Mouse (Mus musculus) forebrain, embryonic 16.5 days (tissue): Measurements from ENCODE around the gene Fdxr. TPM values are rescaled to one million over a fixed set of nuclear protein-coding genes. Genes with fewer than 3 reads are reported as not detected.

Experiments used
- ATAC-seq: fragments of 200-750 bp; cut with Nextera tagmentation; 2 replicates; pipeline ENCODE4 v1.8.0; 2017; ENCODE audit warnings: mild to moderate bottlenecking, moderate library complexity
- H3K27ac ChIP-seq: fragments of 300-500 bp; sonication (generic); 2 replicates; pipeline ENCODE4 v1.5.1; 2014; ENCODE audit warnings: low read length, control low read depth
- H3K27me3 ChIP-seq: fragments of 300-500 bp; sonication (generic); replicated peaks from 2 replicates; pipeline ENCODE4 v1.6.1; 2014; ENCODE audit warnings: low read length; ENCODE audit not compliant: control insufficient read depth, insufficient read depth
- H3K36me3 ChIP-seq: fragments of 300-500 bp; sonication (generic); 2 replicates; pipeline ENCODE4 v1.6.1; 2014; ENCODE audit not compliant: control insufficient read depth, insufficient read depth
- H3K4me1 ChIP-seq: fragments of 300-500 bp; sonication (generic); replicated peaks from 2 replicates; pipeline ENCODE4 v1.6.1; 2014; ENCODE audit warnings: low read length; ENCODE audit not compliant: control insufficient read depth, insufficient read depth
- H3K4me2 ChIP-seq: fragments of 300-500 bp; sonication (generic); 2 replicates; pipeline ENCODE4 v1.6.1; 2014; ENCODE audit warnings: mild to moderate bottlenecking, low read length, control low read depth
- H3K4me3 ChIP-seq: fragments of 300-500 bp; sonication (generic); replicated peaks from 2 replicates; pipeline ENCODE4 v1.5.1; 2014; ENCODE audit warnings: mild to moderate bottlenecking, low read length, control low read depth
- H3K9ac ChIP-seq: fragments of 300-500 bp; sonication (generic); replicated peaks from 2 replicates; pipeline ENCODE4 v1.6.1; 2014; ENCODE audit warnings: low read depth, low read length, control low read depth
- H3K9me3 ChIP-seq: fragments of 300-500 bp; sonication (generic); 2 replicates; pipeline ENCODE4 v1.6.1; 2016; ENCODE audit warnings: low read length; ENCODE audit not compliant: control insufficient read depth
- WGBS: fragments of 180-500 bp; shearing (Covaris S2); extraction: QIAGEN DNeasy Blood & Tissue Kit; methylation state at CpG from one replicate; pipeline ENCODE4 v1.1.7; 2014; 5-methylcytosine and 5-hydroxymethylcytosine counted together
- polyA plus RNA-seq: library from polyadenylated mRNA; unstranded; fragments of >200 nt; fragmentation: Nextera tagmentation; extraction: Ambion mirVana; gene quantifications from 2 replicates; pipeline ENCODE4 v1.2.1, GENCODE M21; 2015

The Fdxr gene
- polyA plus RNA-seq, 1 experiment from 2014 or later: 26.9 TPM

DNA sequence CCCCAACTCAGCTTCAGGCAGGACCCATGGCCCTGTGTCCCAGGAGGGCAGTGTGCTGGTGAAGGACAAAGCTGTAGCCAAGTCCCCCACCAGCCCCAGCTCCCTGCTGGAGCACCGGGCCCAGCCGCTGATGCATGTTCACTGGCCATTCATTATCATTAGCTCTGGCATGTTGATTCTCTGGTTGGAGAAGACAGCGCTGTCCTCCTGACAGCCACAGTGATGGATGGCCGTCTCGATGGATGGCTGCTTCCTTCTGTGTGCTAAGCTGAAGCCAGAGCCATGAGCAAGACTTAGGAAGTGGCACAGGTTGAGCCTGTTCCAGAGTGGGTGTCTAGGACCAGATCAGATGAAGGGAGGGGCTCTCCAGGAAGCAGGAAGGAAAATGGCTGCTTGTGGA is 40.3 kb downstream of the Fdxr start:
- H3K27ac ChIP-seq: no peak overlapping the region
- no peaks in the 10 kb centered on the region for H3K36me3 ChIP-seq
- ATAC-seq: no peak
- H3K4me1 ChIP-seq: peaks cover 25% of the 10 kb centered on the region
- WGBS: 73% methylated on average over 5 of the region's 5 CpGs
- no peaks in the 10 kb centered on the region for H3K27me3 ChIP-seq
- no peak overlapping the region for H3K4me2 ChIP-seq
- H3K4me3 ChIP-seq: no peak overlapping the region
- no peak overlapping the region for H3K9ac ChIP-seq
- no peaks in the 10 kb centered on the region for H3K9me3 ChIP-seq

DNA sequence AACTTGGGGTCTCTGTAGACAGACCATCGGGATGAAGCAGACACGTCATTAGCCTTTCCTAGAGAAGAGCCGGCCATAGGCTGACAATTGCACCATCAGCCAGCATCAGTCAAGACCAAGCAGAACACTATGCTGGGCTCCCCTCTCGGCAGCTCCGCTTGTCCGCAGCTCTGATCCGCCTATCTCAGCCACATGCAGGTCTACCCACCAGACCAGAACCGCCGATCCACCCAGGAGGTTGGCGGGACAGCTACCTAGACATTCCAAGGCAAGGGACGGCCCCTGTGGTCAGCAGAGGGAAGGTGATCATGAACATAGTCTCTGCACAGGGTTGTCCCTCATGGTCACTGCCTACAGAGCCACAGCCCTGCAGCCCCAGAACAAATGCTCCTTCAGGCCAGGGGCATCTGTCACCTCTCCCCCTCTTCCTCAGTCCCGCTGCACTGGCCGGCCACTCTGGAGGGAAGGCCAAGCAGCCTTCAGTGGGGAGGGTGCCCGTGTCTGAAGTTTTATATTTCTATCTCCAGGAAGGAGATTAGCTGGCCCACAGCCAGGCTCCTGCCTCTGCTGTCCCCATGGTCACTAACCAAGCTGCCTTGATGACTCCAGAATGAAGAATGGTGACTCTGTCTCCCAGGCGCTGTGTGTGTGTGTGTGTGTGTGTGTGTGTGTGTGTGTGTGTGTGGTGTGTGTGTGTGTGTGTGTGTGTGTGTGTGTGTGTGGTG is 42.4 kb downstream of the Fdxr start:
- H3K36me3 ChIP-seq: no peaks in the 10 kb centered on the region
- no peaks in the 10 kb centered on the region for H3K9me3 ChIP-seq
- H3K4me2 ChIP-seq: no peak overlapping the region
- peak; percentile 4; the same call in 1 of the 2 replicates for ATAC-seq
- H3K4me3 ChIP-seq: no peak overlapping the region
- no peak overlapping the region for H3K27ac ChIP-seq
- 83% methylated on average over 15 of the region's 15 CpGs for WGBS
- H3K27me3 ChIP-seq: no peaks in the 10 kb centered on the region
- no peak overlapping the region for H3K9ac ChIP-seq
- peaks cover 30% of the 10 kb centered on the region for H3K4me1 ChIP-seq

DNA sequence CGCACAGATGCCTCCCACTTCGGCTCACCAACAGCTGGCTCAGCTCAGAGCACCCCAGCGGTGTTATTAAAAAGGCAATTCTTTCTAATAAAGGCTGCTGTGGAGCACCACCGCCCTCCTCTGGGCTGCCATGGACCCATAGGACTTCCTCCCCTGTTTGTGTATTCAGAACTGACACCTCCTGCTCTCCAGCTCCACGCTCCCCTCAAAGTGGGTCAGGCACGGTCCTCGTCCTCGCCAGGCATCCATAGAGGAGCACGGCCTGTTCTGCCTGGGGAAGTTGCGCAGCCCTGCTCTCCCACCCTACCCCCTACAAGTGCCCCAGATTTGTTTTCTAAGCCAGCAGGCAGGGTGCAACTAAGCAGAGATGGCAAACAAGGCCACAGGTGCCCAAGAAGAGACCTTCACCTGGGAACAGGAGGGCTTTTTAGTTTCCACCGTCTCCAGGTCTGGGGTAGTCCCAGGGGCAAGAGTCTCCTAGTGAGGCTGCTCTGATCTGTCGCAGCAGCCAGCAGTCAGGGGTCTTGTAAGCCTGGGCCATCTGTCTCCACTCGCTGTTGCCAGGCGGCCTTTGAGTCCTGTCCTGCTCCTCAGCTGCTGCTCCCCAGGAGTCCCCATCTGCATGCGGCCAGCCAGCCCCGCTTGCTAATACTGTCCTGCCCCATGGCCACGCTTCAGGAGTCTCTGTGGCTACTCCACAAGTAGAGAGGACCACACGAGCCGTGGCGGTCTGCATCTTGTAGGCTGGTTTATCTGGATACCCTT is 43.1 kb downstream of the Fdxr start:
- WGBS: 46% methylated on average over 20 of the region's 20 CpGs

DNA sequence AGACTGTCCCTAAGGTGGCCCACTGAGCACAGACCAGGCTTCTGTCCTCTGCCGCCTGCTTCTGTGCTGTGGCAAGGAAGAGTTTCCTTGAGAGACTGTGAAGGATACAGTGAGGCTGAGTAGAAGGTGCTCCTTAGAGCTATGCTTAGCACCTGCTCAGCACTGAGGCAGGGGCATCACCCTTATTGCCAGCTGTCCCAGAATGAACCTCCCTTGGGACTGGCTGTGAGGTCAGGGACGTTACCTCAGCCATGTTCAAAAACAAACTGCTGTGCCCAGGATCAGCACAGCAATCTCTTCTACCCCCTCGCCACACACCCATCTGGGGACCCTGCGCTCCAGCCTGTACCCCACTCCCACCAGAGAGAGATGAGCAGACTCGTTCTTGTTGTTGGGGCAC is 44.0 kb downstream of the Fdxr start:
- H3K9ac ChIP-seq: no peak overlapping the region
- H3K36me3 ChIP-seq: no peaks in the 10 kb centered on the region
- no peak overlapping the region for H3K4me3 ChIP-seq
- no peak overlapping the region for H3K4me2 ChIP-seq
- H3K27me3 ChIP-seq: no peaks in the 10 kb centered on the region
- no peak overlapping the region for H3K27ac ChIP-seq
- peaks cover 39% of the 10 kb centered on the region for H3K4me1 ChIP-seq
- H3K9me3 ChIP-seq: no peaks in the 10 kb centered on the region
- no peak for ATAC-seq
- 75% methylated on average over 5 of the region's 5 CpGs for WGBS

More for the DNA sequence above, 43.1 kb downstream of the Fdxr start:
- Histone ChIP-seq H3K4me1 (peaks cover 34% of the 10 kb centered on the region), H3K36me3 (no peaks in the 10 kb centered on the region), H3K4me3 (no peak overlapping the region), H3K4me2 (no peak overlapping the region), H3K27ac (no peak overlapping the region), H3K9me3 (no peaks in the 10 kb centered on the region), H3K27me3 (no peaks in the 10 kb centered on the region), H3K9ac (no peak overlapping the region)
- peak; percentile 44 for ATAC-seq

DNA sequence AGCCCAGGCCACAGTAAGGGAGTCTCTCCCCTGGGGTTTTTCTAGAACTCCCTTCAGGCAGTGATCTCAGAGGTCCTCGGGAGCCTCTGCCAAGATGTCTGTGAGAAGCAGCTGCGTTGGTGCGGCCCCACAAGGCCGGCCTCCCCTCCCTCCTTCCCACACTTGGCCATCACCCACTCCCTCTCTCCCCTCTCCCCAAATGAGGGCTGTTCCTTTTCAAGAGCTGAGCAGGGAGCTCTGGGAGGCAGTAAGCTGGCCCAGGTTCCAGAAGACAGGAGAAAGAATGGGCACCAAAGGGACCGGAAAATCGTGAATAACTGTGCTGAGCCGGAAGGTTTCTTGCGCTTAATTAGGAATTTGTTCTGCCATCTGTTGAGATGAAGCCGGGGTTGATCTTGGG is 44.9 kb downstream of the Fdxr start:
- Histone ChIP-seq H3K27me3 (no peaks in the 10 kb centered on the region), H3K27ac (peak overlapping the region; percentile 56)
- peak; percentile 47 for ATAC-seq

DNA sequence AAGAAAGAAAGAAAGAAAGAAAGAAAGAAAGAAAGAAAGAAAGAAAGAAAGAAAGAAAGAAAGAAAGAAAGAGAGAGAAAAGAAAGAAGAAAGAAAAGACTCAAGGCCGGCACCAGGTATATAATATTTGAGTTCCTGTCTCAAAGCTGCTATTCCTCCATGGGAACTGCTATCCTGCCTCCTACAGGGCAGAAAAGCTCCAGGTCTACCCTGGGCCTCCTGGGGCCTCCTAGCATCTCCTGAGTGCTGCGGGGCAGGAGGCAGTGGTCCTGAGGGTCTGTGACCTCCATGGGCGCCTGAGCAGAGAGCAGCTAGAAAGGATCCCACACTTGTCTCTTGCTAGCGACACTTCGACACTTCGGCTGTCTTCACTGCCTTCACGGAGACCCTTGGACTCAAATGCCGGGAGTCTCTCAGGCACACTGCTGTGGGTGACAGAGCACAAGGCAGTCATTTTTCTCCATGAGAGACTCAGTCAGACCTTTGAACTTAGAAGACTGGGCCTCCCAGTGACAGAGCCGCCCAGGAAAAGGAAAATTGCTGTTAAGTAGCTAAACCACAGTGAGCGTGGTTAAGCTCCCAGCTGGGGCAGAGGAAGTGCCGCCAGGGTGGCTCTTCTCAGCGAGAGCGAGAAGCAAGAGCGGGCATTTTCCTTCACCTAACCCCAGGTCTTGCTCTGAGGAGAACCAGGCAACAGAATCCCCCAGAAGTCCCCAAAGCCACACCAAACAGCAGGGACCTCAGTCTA is 45.5 kb downstream of the Fdxr start:
- ATAC-seq: no peak
- no peak overlapping the region for H3K4me3 ChIP-seq
- WGBS: 55% methylated on average over 14 of the region's 14 CpGs
- H3K27me3 ChIP-seq: no peaks in the 10 kb centered on the region
- peaks cover 55% of the 10 kb centered on the region for H3K4me1 ChIP-seq
- H3K36me3 ChIP-seq: no peaks in the 10 kb centered on the region
- peak overlapping the region; percentile 11; the same call in 1 of the 2 replicates for H3K9ac ChIP-seq
- peak overlapping the region; percentile 56 for H3K27ac ChIP-seq
- no peak overlapping the region for H3K4me2 ChIP-seq
- H3K9me3 ChIP-seq: no peaks in the 10 kb centered on the region

More for the DNA sequence above, 44.9 kb downstream of the Fdxr start:
- no peaks in the 10 kb centered on the region for H3K9me3 ChIP-seq
- H3K9ac ChIP-seq: peak overlapping the region; percentile 11; the same call in 1 of the 2 replicates
- no peaks in the 10 kb centered on the region for H3K36me3 ChIP-seq
- WGBS: 16% methylated on average over 9 of the region's 9 CpGs
- no peak overlapping the region for H3K4me2 ChIP-seq
- H3K4me1 ChIP-seq: peaks cover 49% of the 10 kb centered on the region
- H3K4me3 ChIP-seq: no peak overlapping the region

DNA sequence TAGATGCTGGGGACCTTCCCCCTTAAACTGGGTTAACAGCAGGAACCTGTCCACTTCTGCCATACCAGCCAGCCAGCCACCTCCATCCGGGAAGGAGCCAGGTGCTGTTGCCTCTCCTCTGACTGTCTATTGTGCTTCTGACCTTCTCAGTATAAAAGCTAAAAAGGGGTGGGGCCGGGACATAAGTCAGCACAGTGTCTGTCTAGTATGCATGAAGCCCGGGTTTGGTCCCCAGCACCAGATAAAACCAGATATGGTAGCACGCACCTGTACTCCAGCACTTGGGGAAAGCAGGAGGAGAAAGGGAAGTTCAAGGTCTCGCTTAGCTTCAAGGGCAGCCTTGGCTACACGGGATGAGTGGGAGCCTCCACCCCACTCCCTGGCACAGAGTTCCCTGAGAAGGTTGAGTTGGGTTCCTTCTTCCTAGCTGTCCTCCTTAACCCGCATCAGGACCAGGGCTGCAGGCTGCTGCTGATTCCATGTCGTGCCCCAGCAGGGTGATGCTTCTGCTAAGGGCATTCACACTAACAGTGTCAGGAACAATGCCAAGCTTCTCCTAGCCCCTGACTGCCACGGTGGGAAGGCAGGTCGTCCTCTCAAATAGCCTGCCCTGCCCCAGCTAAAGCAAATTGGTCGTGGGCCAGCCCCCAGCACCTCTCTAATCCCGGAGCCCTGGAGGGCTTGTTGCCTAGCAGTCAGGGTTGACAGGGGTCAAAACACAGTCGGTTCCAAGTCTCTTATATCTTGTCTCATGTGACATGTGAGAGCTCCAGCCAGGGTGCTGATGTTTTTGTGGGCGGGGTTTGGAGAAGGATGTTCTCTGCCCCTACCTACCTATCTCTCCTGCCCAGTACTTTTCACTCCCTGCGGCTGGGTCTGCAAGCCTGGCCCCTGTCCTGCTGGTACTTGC is 47.6 kb downstream of the Fdxr start:
- Histone ChIP-seq H3K4me2 (no peak overlapping the region), H3K27me3 (no peaks in the 10 kb centered on the region), H3K9me3 (no peaks in the 10 kb centered on the region), H3K9ac (no peak overlapping the region), H3K4me1 (peaks cover 71% of the 10 kb centered on the region), H3K36me3 (no peaks in the 10 kb centered on the region), H3K27ac (no peak overlapping the region), H3K4me3 (no peak overlapping the region)
- 49% methylated on average over 15 of the region's 15 CpGs for WGBS
- ATAC-seq: no peak

DNA sequence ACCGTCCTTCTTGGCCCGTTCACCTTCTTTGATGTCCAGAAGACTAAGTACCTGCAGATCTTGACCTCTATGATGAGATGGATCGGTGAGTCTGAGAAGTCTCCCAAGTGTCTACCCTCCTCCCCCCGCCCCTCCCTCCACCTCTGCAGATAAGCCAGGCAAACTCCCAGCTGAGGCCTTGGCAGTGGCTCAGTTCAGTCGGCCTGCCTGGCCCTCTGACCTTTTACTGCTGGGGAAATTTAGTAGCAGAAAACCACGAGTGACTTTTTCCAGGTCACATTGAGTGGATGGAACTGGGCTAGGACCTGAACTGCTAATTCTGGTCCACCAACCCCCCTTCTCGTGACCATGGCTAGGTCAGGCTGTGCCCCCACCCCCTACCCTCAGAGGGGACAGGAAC is 48.4 kb downstream of the Fdxr start:
- H3K9ac ChIP-seq: no peak overlapping the region
- 80% methylated on average over 7 of the region's 7 CpGs for WGBS
- peaks cover 64% of the 10 kb centered on the region for H3K4me1 ChIP-seq
- H3K9me3 ChIP-seq: no peaks in the 10 kb centered on the region
- H3K36me3 ChIP-seq: no peaks in the 10 kb centered on the region
- no peaks in the 10 kb centered on the region for H3K27me3 ChIP-seq
- H3K4me2 ChIP-seq: no peak overlapping the region
- H3K4me3 ChIP-seq: no peak overlapping the region
- ATAC-seq: no peak
- no peak overlapping the region for H3K27ac ChIP-seq
